Mouse (Mus musculus) gastrocnemius, postnatal 36 days (tissue): ENCODE measurements around the gene Eno2. TPM values are rescaled to one million over a fixed set of nuclear protein-coding genes. Genes with fewer than 3 reads are reported as not detected.

Source experiments
- DNase-seq, 2 experiments: peaks; one replicate each; pipeline ENCODE4 v3.0.0; 2022
- intact Hi-C: fragments of 180-260 bp; cut with DNase I; formaldehyde crosslinking; loops from one replicate; pipeline ENCODE4 v1.15.1; 2025
- total RNA-seq, 2 experiments: library from RNA; stranded (reverse); gene quantifications; 2 replicates each; pipeline ENCODE4 v1.2.3; 2021

Eno2 gene
- total RNA-seq, 2 experiments from 2014 or later = 1.4 to 1.8 TPM

GRCm38 (mm10) chr6:124767920-124768703 is 1.4 kb downstream of the Eno2 start:
- no peak for DNase-seq
- intact Hi-C loops = loop anchor here (10.0 kb wide), 1 partner anchor 263 kb away; no protein-coding TSS in a partner anchor

DNA sequence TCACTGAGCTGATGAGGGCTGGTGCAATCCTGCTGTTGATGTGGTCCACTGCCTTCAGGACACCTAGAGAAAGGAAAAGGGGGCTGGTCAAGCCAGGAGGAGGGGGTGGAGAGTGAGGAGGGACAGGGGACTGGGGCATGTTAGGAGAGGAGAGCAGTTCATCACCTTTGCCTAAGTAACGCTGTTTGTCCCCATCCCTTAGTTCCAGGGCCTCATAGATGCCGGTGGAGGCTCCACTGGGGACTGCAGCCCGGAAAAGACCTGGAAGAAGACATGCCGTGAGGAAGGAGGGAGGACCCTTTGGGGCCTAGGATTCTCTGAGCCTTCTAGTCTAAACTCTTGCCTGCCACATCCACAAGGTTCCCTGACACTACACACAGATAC is 1.9 kb downstream of the Eno2 start:
- DNase-seq = no peak
- intact Hi-C loops = loop anchor here (10.0 kb wide), 1 partner anchor 263 kb away; no protein-coding TSS in a partner anchor

DNA sequence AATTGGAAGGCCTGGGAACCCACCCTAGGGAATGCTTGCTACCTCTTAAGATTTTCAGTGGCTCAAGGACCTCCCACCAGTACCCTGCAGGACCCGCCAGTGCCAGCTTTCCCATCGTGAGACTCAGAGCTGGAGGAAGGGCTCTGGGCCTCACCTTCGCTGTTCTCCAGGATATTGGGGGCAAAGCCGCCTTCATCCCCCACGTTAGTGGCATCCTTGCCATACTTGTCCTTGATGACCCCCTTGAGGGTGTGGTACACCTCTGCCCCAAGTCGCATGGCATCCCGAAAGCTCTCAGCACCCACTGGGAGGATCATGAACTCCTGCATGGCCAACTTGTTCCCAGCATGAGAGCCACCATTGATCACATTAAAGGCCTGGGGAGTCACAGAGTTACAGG is 3.5 kb downstream of the Eno2 start:
- intact Hi-C loops = loop anchor here (10.0 kb wide), 1 partner anchor 261 kb away; no protein-coding TSS in a partner anchor
- no peak for DNase-seq

DNA sequence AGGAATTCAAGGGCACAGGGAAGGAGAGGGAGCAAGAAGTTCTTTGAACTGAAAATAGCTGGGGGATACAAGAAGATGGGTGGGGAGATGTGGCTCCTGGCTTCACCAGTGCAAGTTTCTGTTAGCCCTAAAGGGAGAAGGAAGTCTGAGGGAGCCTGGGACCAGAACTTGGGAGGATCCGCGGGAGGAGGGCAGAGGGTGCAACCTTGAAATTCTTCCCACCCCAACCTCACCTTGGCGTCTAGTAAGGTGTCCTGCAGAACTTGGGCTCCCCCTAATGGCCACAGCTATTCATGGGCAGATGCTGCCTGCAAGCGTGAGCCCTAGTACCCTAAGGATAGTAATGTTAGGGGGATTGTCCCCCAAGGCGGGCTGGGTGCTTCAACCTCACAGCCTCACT is 10.2 kb downstream of the Eno2 start:
- peak; percentile 72 to 80 for DNase-seq

DNA sequence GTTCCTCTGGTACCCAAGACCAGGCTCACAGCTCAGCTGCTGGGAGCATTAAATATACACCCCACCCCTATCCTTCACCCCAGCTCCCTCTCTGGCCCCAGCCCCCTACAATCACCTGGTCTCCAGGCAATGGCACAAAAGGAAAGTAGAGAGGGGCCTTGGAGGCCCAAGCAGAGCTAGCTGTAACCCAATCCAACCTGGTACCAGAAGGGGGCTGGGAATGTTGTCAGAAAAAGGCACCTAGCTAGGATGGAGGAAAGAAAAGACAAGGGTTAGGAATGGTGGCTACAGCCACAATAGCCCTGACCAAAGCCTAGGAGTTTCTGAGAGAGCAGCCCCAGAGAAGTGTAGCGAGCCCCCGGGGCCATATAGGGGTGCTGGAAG is 10.6 kb downstream of the Eno2 start:
- intact Hi-C loops = loop anchor here (2.0 to 5.0 kb wide), 4 partner anchors 47 to 187 kb away; partner anchors contain the start of genes C1rb, Emg1, Lpcat3 and Phb2
- DNase-seq = no peak

More for the DNA sequence above, 10.2 kb downstream of the Eno2 start:
- intact Hi-C loops = loop anchor here (2.0 to 5.0 kb wide), 4 partner anchors 47 to 187 kb away; partner anchors contain the start of genes C1rb, Emg1, Lpcat3 and Phb2

GRCm38 (mm10) chr6:124757909-124758848 is 11.3 kb downstream of the Eno2 start:
- DNase-seq = peak; percentile 40 to 53
- intact Hi-C loops = loop anchor here (2.0 to 5.0 kb wide), 4 partner anchors 46 to 186 kb away; partner anchors contain the start of genes C1rb, Emg1, Lpcat3 and Phb2

DNA sequence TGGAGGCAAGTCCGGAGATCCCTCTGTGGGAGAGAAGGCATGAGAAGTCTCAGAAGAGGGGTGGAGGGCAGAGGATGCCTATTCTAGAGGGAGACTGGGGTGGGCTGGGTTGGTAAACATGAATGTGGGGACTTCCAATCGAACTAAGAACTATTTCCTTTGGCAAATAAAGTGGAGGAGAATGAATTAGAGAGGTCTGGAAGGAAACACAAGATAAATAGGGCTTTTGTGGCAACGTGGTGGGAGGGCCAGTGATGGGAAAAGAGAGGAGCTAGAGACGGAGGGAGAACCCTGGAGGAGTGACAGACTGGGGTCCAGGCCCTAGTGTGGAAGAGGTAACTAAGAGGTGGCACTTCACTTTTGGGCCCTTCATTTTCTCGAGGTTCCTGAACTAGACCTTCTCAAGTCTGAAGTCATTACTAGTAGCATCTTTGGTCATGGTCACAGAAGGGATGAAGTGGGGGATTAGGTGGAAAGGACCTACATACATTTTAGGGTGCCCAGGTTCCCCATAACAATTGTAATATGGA is 12.1 kb downstream of the Eno2 start:
- DNase-seq = no peak

GRCm38 (mm10) chr6:124756652-124757350 is 12.7 kb downstream of the Eno2 start:
- DNase-seq = peak; percentile 74 to 81

More for the DNA sequence above, 12.1 kb downstream of the Eno2 start:
- intact Hi-C loops = loop anchor here (5.0 kb wide), 3 partner anchors 45 to 185 kb away; partner anchors contain the start of genes C1rb, Emg1, Lpcat3 and Phb2

GRCm38 (mm10) chr6:124755831-124756595 is 13.5 kb downstream of the Eno2 start, which contains the start of the genes Gm45234 and Atn1:
TSS of gene Gm45234 (minus strand) at chr6:124756021.
TSS of gene Atn1 (minus strand) at chr6:124756524.
- DNase-seq = peak; percentile 60 to 64
- intact Hi-C loops = loop anchor here (5.0 kb wide), 3 partner anchors 44 to 184 kb away; partner anchors contain the start of genes C1rb, Emg1, Lpcat3 and Phb2

More at GRCm38 (mm10) chr6:124756652-124757350, 12.7 kb downstream of the Eno2 start:
- intact Hi-C loops = loop anchor here (5.0 kb wide), 3 partner anchors 44 to 184 kb away; partner anchors contain the start of genes C1rb, Emg1, Lpcat3 and Phb2

DNA sequence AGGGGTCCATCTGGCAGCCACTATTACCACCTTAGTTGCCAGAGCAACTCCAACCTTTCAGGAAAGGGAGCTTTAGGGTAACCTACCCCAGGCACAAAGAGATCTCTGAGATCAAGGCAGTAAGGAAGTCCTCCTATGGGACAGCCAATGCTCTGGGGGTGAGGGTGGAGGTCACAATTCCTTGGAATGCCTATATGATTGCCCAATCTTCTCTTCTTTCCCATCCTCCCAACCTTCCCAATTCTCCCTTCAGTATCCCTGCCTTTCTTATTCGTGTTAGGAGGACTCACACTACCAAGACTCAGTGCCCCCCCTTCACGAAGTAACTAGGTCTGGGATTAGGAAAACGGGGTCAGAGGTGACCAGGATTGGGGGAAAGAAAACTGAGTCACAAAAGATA is 14.2 kb downstream of the Eno2 start:
- no peak for DNase-seq
- intact Hi-C loops = loop anchor here (5.0 kb wide), 3 partner anchors 43 to 183 kb away; partner anchors contain the start of genes C1rb, Emg1, Lpcat3 and Phb2

GRCm38 (mm10) chr6:124753861-124754260 is 15.6 kb downstream of the Eno2 start:
- intact Hi-C loops = no loop called here
- no peak for DNase-seq

DNA sequence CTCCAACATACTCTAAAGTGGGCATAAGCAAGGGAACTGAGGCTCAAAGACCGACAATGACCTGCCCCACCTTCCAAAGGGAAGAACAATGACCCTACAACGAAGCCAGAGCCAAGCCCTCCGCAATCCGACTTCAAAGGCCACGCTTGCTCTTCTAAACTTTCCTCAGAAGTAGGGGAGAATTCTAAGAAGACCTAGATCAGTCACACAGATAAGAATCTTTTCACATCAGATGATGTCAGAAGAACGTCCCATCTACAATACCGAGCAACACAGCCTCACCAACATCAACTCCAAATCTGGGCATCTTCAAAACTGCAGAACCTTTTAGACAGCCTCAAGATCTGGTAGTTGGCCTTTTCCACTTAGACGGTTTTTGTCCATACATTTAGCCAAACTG is 19.1 kb downstream of the Eno2 start:
- DNase-seq = no peak
- intact Hi-C loops = no loop called here

GRCm38 (mm10) chr6:124746654-124747632 is 22.5 kb downstream of the Eno2 start:
- no peak for DNase-seq
- intact Hi-C loops = no loop called here

DNA sequence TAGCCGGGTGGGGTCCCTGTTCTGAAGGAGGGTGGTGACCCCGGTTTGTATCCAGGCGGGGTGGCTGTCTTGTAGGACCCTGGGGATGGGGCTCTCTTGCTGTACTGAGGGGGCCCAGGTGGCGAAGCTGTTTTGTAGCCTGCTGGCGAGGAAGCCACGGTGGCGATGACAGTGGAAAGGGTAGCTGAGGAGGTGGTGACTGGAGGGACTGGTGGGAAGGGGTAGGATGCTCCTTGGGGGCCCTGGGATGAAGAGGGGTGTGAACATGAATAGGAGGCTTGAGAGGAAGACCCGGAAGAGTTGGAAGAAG is 23.2 kb downstream of the Eno2 start:
- no peak for DNase-seq
- intact Hi-C loops = no loop called here

GRCm38 (mm10) chr6:124745490-124746295 is 23.8 kb downstream of the Eno2 start:
- DNase-seq = peak; percentile 86 to 88
- intact Hi-C loops = no loop called here

DNA sequence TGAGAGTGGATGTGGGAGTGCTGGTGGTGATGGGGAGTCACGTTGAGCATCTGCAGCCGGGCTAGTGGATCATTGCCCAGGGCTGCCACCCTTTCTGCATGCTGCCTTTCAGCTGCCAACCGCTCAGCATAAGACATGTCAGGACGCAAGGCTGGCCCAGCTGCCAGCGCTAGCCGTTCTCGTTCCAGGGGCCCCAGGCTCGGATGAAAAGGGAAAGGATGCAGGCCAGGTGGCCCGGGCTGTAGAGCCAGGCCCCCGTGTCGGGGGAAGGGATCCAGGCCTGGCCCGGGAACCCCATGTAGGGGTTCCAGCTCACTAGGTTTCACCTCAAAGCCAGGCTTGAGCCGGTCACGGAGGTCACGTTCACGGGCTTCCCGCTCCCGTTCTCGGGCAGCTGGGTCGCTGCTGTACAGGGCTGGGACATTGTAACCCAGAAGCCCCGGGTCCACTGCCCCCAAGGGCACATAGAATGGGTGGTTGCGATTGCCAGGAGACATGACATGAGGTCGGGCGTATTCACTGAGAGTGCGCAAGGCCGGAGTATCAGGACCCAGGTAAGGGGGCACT is 24.6 kb downstream of the Eno2 start:
- no peak for DNase-seq
- intact Hi-C loops = no loop called here
